Mouse (Mus musculus): ENCODE measurements around the gene Srrt.

DNA sequence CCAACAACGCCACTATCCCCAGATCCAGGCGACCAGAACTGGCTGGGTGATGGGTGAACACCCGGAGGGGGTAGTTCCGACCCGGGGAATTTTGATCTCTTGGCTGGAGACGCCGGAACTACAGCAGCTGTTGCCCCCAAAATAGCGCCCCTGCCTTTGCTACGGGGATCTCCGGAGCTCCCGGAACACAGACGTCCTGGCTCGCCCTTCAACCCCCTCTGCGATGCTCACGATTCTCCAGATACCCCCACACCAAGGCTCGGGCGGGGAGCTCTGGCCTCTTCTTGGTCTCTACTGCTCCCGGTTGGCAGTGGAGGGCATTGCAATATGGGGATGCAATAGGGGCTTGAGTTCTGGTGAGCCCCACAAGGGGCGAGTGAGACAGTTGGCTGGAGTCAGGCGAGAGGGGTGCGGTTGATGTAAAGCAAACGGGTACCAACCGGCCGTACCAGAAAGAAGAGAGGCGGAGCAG lies 18.4 kb downstream of the Srrt start:
- TF ChIP-seq ZC3H11A (IDR thresholded peaks at IDR 0.05; ENCODE audit: borderline replicate concordance, low read depth, low read length) (no peak), ZNF384 (IDR thresholded peaks at IDR 0.05; ENCODE audit: low read depth, low read length) (no peak)

Data from ES-E14 (cell line).